Mouse (Mus musculus): ENCODE data around the gene Ribc1. TPM values are rescaled to one million over a fixed set of nuclear protein-coding genes. Genes with fewer than 3 reads are reported as not detected.

The Ribc1 gene
- total RNA-seq, 1 experiment from 2014 or later = 1.8 TPM

Other genes with a start within 250 kb of the Ribc1 start
- 147 and 170 TPM in 2 replicates for gene Huwe1, start 215.5 kb downstream of the Ribc1 start, total RNA-seq (2017)
- 124 and 154 TPM in 2 replicates for gene Hsd17b10, start 14.4 kb downstream of the Ribc1 start, total RNA-seq (2017)
- gene Smc1a, start 133 bp upstream of the Ribc1 start, total RNA-seq (2017) = 363 and 450 TPM in 2 replicates
- gene Iqsec2, start 128.0 kb upstream of the Ribc1 start, total RNA-seq (2017) = 4.5 and 5.4 TPM in 2 replicates
- gene Kdm5c, start 216.7 kb upstream of the Ribc1 start, total RNA-seq (2017) = 39.6 and 45.1 TPM in 2 replicates

Measured in hematopoietic stem cell, adult 5-6 weeks (primary cell).